Mouse (Mus musculus): ENCODE measurements at regions not wholly inside any gene's neighbourhood (a gene's known extent, or its start where the extent isn't known, plus 50 kb on each side); places are given as distances from the start of the nearest gene placed in this dataset.

DNA sequence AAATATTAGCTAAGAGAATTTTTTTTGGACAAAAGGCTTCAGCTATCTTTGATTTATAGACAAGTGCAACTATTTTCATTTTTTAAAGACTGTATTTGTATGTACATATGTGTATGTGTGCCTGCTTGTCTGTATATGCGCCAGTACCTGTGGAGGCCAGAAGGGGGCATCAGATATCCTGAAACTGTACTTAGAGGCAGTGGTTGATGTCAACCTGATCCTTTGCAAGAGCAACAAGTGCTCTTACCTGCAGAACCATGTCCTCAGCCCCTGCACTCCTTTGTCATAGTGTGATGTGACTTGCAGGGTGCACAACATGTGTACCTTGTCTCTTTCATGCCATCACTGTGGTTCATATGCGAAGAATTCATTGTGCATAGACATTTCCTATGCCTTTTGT, 379.5 kb downstream of the Bckdhb start:
- Histone ChIP-seq H3K27ac (no peak overlapping the region), H3K4me1 (replicated peaks) (no peaks in the 10 kb centered on the region), H3K9me3 (no peaks in the 10 kb centered on the region), H3K4me3 (replicated peaks) (no peak overlapping the region), H3K27me3 (no peaks in the 10 kb centered on the region), H3K9ac (replicated peaks) (no peak overlapping the region), H3K4me2 (replicated peaks) (no peak overlapping the region), H3K36me3 (no peaks in the 10 kb centered on the region)
- ATAC-seq = no peak
- WGBS = 91% methylated on average over 2 of the region's 2 CpGs

GRCm38 (mm10) chr9:84318811-84319210, 393.9 kb downstream of the Bckdhb start:
- no peak overlapping the region for H3K4me2 ChIP-seq (replicated peaks)
- 72% methylated on average over 2 of the region's 2 CpGs for WGBS
- ATAC-seq = 0 out of 2 replicates have a peak, but pooled peaks have one; percentile 55
- H3K9ac ChIP-seq (replicated peaks) = no peak overlapping the region
- no peaks in the 10 kb centered on the region for H3K27me3 ChIP-seq
- peaks cover 13% of the 10 kb centered on the region for H3K4me1 ChIP-seq (replicated peaks)
- no peak overlapping the region for H3K4me3 ChIP-seq (replicated peaks)
- no peaks in the 10 kb centered on the region for H3K9me3 ChIP-seq
- no peaks in the 10 kb centered on the region for H3K36me3 ChIP-seq
- H3K27ac ChIP-seq = no peak overlapping the region

DNA sequence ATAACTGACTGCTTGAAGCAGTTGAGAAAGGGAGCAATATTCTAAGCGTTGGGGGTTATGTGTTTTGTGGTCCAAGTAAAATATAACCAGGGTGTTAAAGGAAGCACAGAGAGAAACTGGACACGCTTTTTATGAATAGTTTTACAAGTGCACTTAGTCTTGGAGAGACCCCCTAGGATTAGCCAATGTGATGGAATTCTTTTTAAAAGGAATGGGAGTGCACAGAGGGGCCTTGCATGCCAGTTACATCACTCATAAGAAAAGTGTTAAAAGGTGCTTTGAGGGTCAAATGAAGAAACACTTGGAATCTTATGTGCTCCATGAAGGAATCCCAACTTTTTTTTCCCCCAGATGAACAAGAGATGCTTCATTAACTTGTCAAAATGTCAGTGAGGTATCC, 394.4 kb downstream of the Bckdhb start:
- H3K36me3 ChIP-seq = no peaks in the 10 kb centered on the region
- H3K27ac ChIP-seq = no peak overlapping the region
- H3K9ac ChIP-seq (replicated peaks) = no peak overlapping the region
- no peak overlapping the region for H3K4me2 ChIP-seq (replicated peaks)
- H3K4me1 ChIP-seq (replicated peaks) = peaks cover 13% of the 10 kb centered on the region
- no peaks in the 10 kb centered on the region for H3K9me3 ChIP-seq
- 0 out of 2 replicates have a peak, but pooled peaks have one; percentile 20 for ATAC-seq
- H3K4me3 ChIP-seq (replicated peaks) = no peak overlapping the region
- 34% methylated on average over 2 of the region's 2 CpGs for WGBS
- H3K27me3 ChIP-seq = no peaks in the 10 kb centered on the region

DNA sequence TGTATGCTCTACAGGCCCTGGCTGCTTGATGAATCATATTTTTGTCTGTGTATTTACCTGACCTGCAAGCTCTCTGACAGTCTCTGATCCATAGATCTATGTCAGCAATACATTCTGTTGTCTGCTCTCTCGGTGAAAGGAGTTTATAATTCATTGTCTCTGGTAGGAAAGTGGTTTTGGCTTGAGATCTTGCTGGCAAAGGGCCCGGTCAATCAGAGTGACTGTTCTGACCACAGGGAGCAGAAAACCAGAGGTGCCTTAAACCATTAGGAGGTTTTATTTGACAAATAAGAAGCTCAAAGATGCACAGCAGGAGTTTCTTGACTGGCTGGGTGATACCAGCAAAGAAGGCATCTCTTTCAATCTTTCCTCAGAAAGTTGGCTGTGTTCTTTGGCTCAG, 398.2 kb downstream of the Bckdhb start:
- H3K27me3 ChIP-seq = no peaks in the 10 kb centered on the region
- H3K9me3 ChIP-seq = no peaks in the 10 kb centered on the region
- WGBS = 69% methylated on average over 2 of the region's 2 CpGs
- H3K27ac ChIP-seq = no peak overlapping the region
- H3K4me1 ChIP-seq (replicated peaks) = peaks cover 13% of the 10 kb centered on the region
- H3K36me3 ChIP-seq = no peaks in the 10 kb centered on the region
- no peak overlapping the region for H3K4me3 ChIP-seq (replicated peaks)
- no peak overlapping the region for H3K9ac ChIP-seq (replicated peaks)
- H3K4me2 ChIP-seq (replicated peaks) = no peak overlapping the region
- ATAC-seq = no peak

DNA sequence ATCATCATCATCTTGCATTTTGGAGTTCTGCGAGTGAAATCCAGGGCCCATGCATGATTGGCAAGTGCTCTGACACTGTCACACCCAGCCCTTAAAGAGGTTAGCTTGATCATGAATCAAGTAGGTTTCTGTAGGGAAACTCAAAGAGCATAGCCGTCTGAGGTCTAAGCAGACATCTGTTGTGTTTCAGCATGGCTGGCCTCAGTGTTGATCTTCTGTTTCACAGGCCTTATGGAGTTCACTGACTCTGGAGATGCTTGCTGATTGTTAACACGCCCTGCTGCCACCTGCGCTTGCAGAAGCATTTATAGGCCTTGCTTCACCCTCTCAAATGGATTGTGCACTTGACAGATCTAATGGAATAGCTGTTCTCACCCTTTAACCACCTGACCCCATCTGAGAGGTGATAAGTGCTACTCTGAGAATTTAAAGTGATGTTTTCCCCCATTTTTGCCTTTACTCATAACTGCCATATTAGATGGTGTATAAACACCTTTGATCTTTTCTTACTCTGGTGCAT, 406.2 kb downstream of the Bckdhb start:
- 75% methylated on average over 4 of the region's 4 CpGs for WGBS
- ATAC-seq = no peak

GRCm38 (mm10) chr9:84343435-84344095, 418.6 kb downstream of the Bckdhb start:
- Histone ChIP-seq H3K4me3 (replicated peaks) (no peak overlapping the region), H3K9me3 (no peaks in the 10 kb centered on the region), H3K4me2 (replicated peaks) (no peak overlapping the region), H3K9ac (replicated peaks) (no peak overlapping the region), H3K27ac (no peak overlapping the region), H3K27me3 (no peaks in the 10 kb centered on the region), H3K4me1 (replicated peaks) (no peaks in the 10 kb centered on the region), H3K36me3 (no peaks in the 10 kb centered on the region)
- WGBS = 16% methylated on average over 7 of the region's 7 CpGs
- peak; percentile 97 for ATAC-seq

More for the DNA sequence above, 406.2 kb downstream of the Bckdhb start:
- H3K27me3 ChIP-seq = no peaks in the 10 kb centered on the region
- H3K9me3 ChIP-seq = no peaks in the 10 kb centered on the region
- H3K27ac ChIP-seq = no peak overlapping the region
- H3K4me3 ChIP-seq (replicated peaks) = no peak overlapping the region
- H3K4me1 ChIP-seq (replicated peaks) = no peaks in the 10 kb centered on the region
- no peak overlapping the region for H3K4me2 ChIP-seq (replicated peaks)
- no peak overlapping the region for H3K9ac ChIP-seq (replicated peaks)
- no peaks in the 10 kb centered on the region for H3K36me3 ChIP-seq

- 28% methylated on average over 2 of the region's 2 CpGs for WGBS
- no peak for ATAC-seq
- Histone ChIP-seq H3K4me3 (replicated peaks) (no peak overlapping the region), H3K4me1 (replicated peaks) (no peaks in the 10 kb centered on the region), H3K27me3 (no peaks in the 10 kb centered on the region), H3K9me3 (no peaks in the 10 kb centered on the region), H3K36me3 (no peaks in the 10 kb centered on the region), H3K4me2 (replicated peaks) (no peak overlapping the region), H3K9ac (replicated peaks) (no peak overlapping the region), H3K27ac (no peak overlapping the region)
These were observed 425.3 kb downstream of the Bckdhb start for GRCm38 (mm10) chr9:84350223-84350622.

GRCm38 (mm10) chr9:84354409-84354808, 429.5 kb downstream of the Bckdhb start:
- Histone ChIP-seq H3K4me2 (replicated peaks) (no peak overlapping the region), H3K36me3 (no peaks in the 10 kb centered on the region), H3K27ac (no peak overlapping the region), H3K4me1 (replicated peaks) (no peaks in the 10 kb centered on the region), H3K9ac (replicated peaks) (no peak overlapping the region), H3K27me3 (no peaks in the 10 kb centered on the region), H3K9me3 (no peaks in the 10 kb centered on the region), H3K4me3 (replicated peaks) (no peak overlapping the region)
- WGBS = 79% methylated on average over 2 of the region's 2 CpGs
- ATAC-seq = no peak

- Histone ChIP-seq H3K4me2 (replicated peaks) (no peak overlapping the region), H3K27me3 (no peaks in the 10 kb centered on the region), H3K9ac (replicated peaks) (no peak overlapping the region), H3K27ac (no peak overlapping the region), H3K9me3 (no peaks in the 10 kb centered on the region), H3K36me3 (no peaks in the 10 kb centered on the region), H3K4me1 (replicated peaks) (peaks cover 4% of the 10 kb centered on the region; the same call in 1 of the 2 replicates), H3K4me3 (replicated peaks) (no peak overlapping the region)
- 93% methylated on average over 2 of the region's 2 CpGs for whole genome bisulfite sequencing
- no peak for ATAC-seq
These were observed 431.2 kb downstream of the Bckdhb start for GRCm38 (mm10) chr9:84356167-84356566.

GRCm38 (mm10) chr9:84359879-84360278, 434.9 kb downstream of the Bckdhb start:
- no peaks in the 10 kb centered on the region for H3K36me3 ChIP-seq
- no peak overlapping the region for H3K4me2 ChIP-seq (replicated peaks)
- H3K4me3 ChIP-seq (replicated peaks) = no peak overlapping the region
- no peak overlapping the region for H3K27ac ChIP-seq
- peaks cover 4% of the 10 kb centered on the region; the same call in 1 of the 2 replicates for H3K4me1 ChIP-seq (replicated peaks)
- no peak overlapping the region for H3K9ac ChIP-seq (replicated peaks)
- H3K9me3 ChIP-seq = no peaks in the 10 kb centered on the region
- no peak for ATAC-seq
- 62% methylated on average over 3 of the region's 3 CpGs for WGBS
- H3K27me3 ChIP-seq = no peaks in the 10 kb centered on the region

GRCm38 (mm10) chr9:84360484-84360883, 435.5 kb downstream of the Bckdhb start:
- no peak for ATAC-seq
- Histone ChIP-seq H3K36me3 (no peaks in the 10 kb centered on the region), H3K4me2 (replicated peaks) (no peak overlapping the region), H3K4me3 (replicated peaks) (no peak overlapping the region), H3K4me1 (replicated peaks) (peaks cover 4% of the 10 kb centered on the region; the same call in 1 of the 2 replicates), H3K9me3 (no peaks in the 10 kb centered on the region), H3K27ac (no peak overlapping the region), H3K9ac (replicated peaks) (no peak overlapping the region), H3K27me3 (no peaks in the 10 kb centered on the region)
- 55% methylated on average over 4 of the region's 4 CpGs for WGBS

GRCm38 (mm10) chr9:84363478-84363877, 438.5 kb downstream of the Bckdhb start:
- Histone ChIP-seq H3K4me3 (replicated peaks) (no peak overlapping the region), H3K36me3 (no peaks in the 10 kb centered on the region), H3K4me1 (replicated peaks) (peaks cover 4% of the 10 kb centered on the region; the same call in 1 of the 2 replicates), H3K9me3 (no peaks in the 10 kb centered on the region), H3K27me3 (no peaks in the 10 kb centered on the region), H3K27ac (no peak overlapping the region), H3K9ac (replicated peaks) (no peak overlapping the region), H3K4me2 (replicated peaks) (no peak overlapping the region)
- 90% methylated on average over 5 of the region's 5 CpGs for WGBS
- no peak for ATAC-seq

DNA sequence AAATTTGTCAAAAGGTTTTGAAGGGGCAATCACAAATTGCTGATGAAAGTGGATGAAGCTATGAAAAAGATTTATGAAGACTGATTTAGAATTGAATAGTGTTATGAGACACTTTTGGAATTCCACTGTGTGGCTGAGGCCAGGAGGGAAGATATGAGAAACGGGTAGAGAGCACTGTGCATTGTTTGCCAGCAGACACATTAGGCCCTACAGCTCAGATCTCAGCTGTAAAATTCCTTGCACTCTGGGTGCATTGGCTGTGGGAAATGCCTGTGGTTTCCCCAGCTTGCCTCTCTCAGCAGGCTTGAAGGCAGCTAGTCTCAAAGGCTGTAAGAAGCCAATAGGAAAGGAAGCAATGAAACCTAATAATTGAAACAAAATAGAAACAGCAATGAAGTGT, 444.3 kb downstream of the Bckdhb start:
- Histone ChIP-seq H3K36me3 (no peaks in the 10 kb centered on the region), H3K4me1 (replicated peaks) (no peaks in the 10 kb centered on the region), H3K27ac (no peak overlapping the region), H3K9me3 (0 out of 2 replicates have a peak, but pooled peaks cover 2% of the 10 kb centered on the region), H3K27me3 (no peaks in the 10 kb centered on the region), H3K4me3 (replicated peaks) (no peak overlapping the region), H3K4me2 (replicated peaks) (no peak overlapping the region), H3K9ac (replicated peaks) (no peak overlapping the region)
- 66% methylated on average over 1 of the region's 1 CpGs for WGBS
- ATAC-seq = no peak

All from midbrain, embryonic 13.5 days (tissue).